Mouse (Mus musculus): Measurements from ENCODE around the gene Olfr1020.

Gene Olfr1020

DNA sequence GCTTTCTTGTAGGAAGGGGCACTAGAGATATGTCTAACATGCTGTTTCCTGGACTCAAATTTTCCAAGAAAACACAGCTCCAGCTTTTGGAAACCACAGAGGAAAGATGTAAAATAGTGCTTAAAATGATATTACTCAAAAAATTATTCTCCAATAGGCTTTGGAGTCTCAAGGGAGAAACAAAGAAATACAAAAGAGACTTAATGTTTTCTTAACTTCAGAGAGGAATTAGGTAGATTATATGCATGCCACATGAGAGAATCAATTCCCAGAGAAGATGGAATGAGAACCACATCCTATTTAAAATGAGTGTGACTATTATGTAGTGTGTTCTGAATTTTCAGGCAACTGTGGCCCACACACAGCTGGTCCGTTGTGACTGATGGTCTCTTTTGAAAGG is at the start of gene Olfr1020:
Gene Olfr1020 (plus strand): TSS at position 301 of the 400 bp plus-strand sequence.
- DNase-seq (ENCODE audit: low read depth): no peak

DNA sequence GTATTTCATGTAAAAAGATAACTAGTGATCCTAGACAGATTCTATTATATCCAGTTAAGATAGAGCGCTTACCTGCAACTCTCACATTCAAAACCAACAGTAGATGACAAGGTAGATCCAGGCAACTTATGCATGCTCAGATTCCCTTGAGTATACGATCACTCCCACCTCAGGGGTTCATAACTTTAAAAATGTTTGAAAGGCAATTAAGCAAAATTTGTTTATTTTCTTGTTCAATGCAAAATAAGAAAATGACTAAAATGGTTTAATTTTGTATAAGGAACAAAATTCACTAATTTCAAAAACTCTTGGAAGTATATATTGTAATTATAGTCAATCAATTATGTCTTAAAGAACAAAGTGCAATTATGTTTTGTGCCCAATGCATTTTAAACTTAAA is 44.4 kb upstream of the Olfr1020 start, which contains the start of gene Olfr1016:
Gene Olfr1016 (minus strand): TSS at position 101 of the 400 bp plus-strand sequence.
- no peak for DNase-seq (ENCODE audit: low read depth)

DNA sequence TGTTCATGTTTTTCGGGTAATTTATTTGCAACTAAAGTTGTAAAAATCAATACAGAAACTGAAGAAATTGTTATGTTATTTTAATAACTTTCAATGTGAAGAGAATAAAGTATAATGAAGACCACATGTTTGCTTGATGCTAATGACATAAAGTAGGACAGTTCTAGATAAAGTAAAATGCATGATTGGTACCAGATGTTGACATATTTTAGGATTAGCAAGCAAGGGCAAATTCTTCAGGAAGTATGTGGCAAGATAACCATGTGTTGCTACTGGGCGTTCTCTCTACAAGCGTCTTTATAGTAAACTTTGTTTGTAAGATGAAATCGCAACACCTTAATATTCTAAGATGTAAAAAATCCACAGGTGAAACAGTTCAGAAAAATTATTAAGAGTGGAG is 42.3 kb upstream of the Olfr1020 start:
- DNase-seq (ENCODE audit: low read depth): no peak

DNA sequence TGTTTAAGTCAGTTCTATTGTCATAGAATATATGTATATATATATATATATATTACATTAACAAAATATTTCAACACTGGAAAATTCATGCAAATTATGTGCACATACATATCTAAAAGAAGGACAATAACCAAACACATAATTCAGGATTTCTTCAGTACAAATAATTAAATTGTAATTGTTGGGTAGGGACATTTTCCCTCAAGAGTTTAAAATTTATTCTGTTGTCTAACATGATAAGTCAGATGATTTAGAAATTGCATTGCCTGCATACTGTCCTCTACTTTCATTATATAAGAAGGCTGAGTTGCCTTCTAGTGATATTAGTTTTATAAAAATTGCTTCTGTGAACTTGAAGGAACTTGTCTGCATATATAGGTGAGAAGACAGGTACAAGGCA is 28.7 kb upstream of the Olfr1020 start, which contains the start of gene Olfr1018:
Gene Olfr1018 (plus strand): TSS at position 301 of the 400 bp plus-strand sequence.
- no peak for DNase-seq (ENCODE audit: low read depth)

DNA sequence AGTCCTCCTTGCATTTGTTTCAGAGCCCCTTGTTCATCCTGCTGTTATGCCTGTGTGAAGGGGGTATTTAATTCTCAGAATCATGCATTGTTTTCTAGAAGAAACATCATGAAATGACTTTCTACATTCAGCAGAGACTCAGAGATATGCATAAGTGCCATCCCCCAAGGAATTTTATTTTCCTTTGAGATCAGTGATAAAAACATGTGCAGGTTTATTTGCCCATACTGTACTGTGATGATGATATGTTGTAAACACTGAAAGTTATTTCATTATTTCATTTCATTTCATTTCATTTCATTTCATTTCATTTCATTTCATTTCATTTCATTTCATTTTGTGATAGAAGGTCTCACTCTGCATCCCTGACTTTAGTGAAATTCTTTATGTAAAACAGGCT is 1.4 kb upstream of the Olfr1020 start, which contains the start of gene Olfr1019:
Gene Olfr1019 (minus strand): TSS at position 101 of the 400 bp plus-strand sequence.
- DNase-seq (ENCODE audit: low read depth): no peak

DNA sequence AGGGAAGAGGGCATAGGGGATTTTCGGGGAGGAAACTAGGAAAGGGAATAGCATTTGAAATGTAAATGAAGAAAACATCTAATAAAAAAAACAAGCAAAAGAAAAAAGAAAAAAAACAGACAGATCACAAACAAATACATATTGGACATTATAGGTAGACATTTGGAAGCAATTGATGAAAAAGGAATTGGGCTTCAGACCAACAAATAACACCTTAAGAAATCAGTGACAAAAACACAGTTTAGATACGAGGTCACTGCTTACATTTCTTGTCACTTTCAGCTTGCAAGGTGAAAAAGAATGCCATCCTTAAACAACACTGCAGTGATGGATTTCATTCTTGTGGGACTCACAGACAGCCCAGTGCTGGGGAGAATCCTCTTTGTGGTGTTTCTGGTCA is 21.5 kb downstream of the Olfr1020 start, which contains the start of gene Olfr1022:
Gene Olfr1022 (plus strand): TSS at position 301 of the 400 bp plus-strand sequence.
- DNase-seq (ENCODE audit: low read depth): no peak

DNA sequence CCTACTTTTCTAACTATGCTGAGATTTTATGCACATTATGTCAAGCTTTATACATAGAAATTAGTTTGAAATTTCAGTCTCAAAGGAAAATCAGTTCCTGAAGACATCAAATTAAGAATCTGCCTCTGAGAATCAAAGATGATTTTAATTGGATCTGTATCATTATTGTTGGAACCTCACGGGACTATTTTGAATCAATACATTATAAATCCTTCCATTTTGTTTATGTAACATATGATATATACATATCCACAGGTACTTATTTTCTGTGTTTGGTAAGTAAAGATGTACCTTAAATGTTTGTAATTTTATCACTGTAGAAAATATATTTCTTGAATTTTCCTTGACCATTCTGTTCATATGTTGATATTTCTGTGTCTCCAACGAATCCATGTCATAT is 38.5 kb downstream of the Olfr1020 start, which contains the start of gene Olfr1023:
Gene Olfr1023 (plus strand): TSS at position 301 of the 400 bp plus-strand sequence.
- no peak for DNase-seq (ENCODE audit: low read depth)

Data from c-Kit-positive CD71-negative TER-119-negative erythroid progenitor cells, embryonic 14.5 days (primary cell).